Mouse (Mus musculus) thymus, postnatal 14 days (tissue): ENCODE results near the gene Gprin2.
A peak's percentile ranks its signal among the peaks of the same experiment; 100 is the strongest.

ENCODE experiments used
- DNase-seq: peaks from one replicate; pipeline ENCODE4 v3.0.0; 2021

Gprin2 gene

GRCm38 (mm10) chr14:34201231-34202035 lies at the start of gene Gprin2:
Gene Gprin2 (minus strand): TSS chr14:34201653.
- DNase-seq: peak; percentile 35

GRCm38 (mm10) chr14:34240676-34241075 lies 39.2 kb upstream of the Gprin2 start:
- no peak for DNase-seq

DNA sequence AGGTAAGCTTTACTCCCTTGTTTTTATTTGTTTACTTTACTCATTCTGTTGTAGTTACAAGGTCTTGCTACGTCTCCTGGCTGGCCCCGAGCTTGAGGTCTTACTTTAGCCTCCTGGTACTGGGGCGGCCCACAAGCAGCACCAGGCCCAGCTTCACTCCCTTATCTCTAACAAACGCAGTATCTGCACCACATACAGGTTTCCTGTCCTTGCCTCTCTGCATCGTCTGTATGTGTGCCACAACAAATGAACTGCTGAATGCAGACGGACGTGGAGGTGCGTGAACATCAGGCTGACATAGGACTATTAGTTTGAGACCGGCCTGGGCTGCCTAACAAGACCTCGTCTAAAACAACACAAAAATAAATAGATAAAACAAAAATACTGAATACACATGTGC lies 38.8 kb upstream of the Gprin2 start:
- no peak for DNase-seq

DNA sequence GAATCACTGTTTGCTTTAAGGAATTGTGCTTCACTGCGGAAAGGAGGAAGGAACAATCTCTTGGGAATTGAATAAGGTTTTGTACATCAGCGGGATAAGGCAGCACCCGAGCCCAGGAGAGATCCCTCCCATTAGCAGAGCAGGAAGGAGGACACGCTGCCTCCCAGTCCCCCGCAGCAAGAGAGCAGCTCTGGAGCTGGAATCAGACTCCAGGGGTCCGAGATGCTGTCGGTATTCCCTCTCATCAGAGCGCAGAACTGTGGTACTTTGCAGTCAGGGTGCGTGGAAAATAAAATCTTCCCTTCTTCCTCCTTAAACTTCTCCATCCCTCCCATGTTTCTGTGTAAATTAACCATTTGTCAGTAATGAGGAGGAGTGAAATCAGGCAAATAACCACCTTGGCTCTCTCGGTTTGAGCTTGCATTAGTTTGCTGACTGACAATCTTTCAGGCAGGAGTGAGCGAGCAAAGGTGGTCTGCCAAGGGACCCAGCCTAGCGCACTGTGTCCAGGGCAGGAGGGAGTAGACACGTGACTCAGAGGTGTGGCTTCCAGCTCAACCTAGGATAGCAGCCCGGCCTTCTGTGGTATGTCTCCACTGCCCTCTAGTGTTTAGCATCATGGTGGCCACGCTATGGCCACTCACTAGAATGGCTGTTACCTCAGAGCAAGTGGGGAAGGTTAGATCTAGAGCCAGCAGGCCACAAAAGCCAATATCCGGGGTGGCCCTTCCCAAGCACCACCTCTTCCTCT lies 33.4 kb upstream of the Gprin2 start:
- peak; percentile 19 for DNase-seq

GRCm38 (mm10) chr14:34233846-34234245 lies 32.4 kb upstream of the Gprin2 start:
- no peak for DNase-seq

DNA sequence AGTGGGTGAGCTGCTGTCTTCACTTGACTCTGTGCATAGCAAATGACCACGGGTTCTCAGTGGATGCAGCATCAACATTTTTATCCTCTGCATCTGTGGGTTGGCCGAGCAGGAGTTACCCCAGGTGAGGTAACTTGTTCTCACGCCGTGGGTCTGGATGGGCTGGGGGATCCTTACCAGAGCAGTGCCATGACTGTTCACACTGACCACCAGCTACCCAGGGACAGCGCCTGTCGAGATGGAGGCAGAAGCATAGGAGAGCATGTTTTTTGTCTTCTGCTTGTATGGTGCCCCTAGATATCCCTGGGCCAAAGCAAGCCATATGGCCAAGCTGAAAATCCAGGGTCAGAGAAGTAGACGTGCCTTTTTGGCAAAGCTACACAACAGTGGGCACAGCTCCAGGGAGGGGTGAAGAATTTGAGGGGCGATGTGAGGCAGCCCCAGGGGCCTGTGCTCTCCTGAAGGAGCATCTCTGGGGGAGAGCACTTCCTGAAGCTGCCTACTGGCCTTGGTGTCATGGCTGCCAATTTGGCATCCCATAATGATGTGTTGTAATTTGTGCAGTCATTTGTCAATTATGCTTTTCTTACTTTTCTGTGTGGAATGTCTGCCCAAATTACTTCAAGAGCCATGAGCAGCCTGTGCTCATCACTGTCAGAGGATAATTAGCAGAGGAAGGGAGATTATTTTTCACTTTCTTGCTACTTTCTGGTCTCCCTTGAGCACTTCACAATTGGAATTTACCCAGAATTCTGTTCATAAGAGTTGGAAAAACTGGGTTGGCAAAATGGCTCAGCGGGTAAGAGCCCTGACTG lies 31.6 kb upstream of the Gprin2 start:
- DNase-seq: no peak

GRCm38 (mm10) chr14:34232340-34232739 lies 30.9 kb upstream of the Gprin2 start:
- DNase-seq: no peak

DNA sequence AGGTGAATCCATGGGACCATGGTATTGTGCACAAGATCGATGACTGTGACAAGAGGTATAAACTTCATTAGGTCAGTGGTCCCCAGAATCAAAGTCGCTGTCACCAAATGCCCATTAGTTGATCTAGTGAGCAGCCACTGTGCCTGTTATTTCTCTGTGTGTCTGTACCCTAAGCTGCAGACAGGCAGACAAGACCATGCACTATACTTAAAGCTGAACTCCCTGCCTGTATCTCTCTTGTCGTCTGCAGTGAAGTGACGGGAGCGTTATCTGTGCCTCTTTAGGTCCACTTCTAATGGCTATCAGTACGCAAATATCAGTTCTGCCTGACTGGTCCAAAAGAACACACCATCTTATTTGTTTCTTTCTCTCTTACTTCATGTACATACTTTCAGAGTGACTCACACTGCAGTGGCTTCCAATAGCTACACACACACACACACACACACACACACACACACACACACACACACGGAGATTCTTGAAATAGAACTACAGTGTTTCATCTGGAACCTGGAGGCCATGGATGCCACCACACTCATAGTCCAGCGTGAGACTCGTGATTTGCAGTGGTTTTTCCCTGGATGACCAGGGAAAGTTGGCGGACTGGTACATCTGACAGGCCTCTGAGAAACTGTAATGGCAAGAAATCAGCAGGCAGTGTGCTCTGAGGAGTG lies 27.5 kb upstream of the Gprin2 start:
- DNase-seq: no peak

DNA sequence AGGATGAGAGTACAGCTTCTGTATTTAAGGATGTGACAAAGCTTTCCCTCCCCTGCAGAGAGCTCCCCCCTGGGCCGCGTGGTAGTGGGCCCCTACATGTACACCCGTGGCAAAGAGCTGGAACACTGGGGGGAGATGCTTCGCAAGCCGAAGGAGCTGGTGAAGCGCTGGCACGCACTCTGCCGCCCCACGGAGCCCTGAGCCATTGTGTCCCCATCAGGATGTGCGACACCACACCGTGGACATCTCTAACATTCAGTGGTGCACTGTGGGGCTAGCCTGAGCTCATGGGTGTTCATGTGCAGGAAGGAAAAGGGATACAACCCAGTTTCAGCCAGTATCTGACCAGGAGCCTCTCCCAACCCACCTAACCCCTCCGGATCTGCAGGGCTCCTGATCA lies 26.5 kb upstream of the Gprin2 start:
- no peak for DNase-seq

- DNase-seq: no peak
Observed at GRCm38 (mm10) chr14:34226566-34226965, 25.1 kb upstream of the Gprin2 start.

- no peak for DNase-seq
Observed at GRCm38 (mm10) chr14:34225986-34226385, 24.5 kb upstream of the Gprin2 start.

DNA sequence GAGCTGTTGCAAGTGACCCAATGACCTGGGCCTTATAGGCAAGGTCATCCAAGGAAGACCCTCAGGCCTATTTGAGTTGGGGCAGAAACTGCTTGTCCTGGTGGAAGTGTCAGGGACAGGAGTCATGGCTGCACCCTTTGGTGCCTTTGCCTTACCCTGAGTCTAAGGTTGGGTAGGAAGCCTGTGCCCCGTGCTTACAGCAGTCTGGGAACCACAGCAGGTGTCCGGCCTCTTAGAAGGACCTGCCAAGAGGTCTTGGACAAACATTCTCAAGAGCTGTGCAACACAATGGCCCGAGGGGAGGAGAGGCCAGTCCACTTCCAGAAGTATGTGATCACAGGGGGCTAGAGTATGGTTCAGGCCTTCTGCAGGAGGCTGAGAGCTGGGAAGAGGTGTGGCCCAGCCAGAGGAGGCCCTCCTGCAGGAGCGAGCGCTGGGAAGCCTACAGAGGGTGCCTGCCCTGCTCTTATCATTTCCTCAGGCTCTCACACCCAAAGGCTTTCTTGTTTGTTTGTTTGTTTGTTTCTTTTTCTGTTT lies 22.0 kb upstream of the Gprin2 start:
- DNase-seq: no peak

- DNase-seq: no peak
Observed at GRCm38 (mm10) chr14:34221416-34222077, 20.1 kb upstream of the Gprin2 start.

DNA sequence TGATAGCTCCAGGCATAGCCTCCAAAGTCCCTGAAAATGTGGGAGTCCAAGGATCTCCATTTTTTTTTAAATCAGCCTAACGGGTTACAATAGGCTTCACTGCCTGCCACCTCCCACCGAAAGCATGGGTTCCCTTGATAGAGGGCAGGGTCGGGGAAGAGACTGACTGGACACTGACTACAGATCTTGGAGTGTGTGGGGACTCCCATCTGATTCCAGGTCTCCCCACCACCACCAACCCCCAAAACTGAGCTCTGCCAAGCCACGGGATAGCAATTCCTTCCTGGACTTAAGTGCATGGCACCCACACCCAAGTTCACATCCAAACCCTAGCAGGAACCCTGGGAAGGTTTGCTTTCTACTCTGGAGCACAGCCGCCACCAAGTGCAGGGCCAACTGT lies 19.0 kb upstream of the Gprin2 start:
- no peak for DNase-seq

DNA sequence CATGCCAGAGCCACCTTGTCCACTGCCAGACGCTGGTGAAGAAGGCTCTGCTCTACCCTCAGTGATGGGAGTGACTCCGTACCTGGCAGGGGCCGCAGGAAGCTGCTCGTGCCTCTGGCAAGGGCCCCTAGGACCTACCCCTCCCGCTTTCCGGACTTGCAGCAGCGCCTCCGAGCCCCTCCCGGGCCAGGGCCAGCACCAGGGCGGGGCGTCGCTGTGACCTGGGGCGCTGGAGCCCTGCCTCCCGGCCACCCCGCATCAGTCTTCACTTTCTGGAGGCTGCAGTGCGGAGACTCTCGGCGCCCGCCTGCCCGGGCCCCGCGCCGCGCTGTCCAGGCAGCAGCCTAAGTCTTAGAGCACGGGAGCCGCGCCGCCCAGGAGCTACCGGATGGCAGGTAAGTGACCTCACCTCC lies 18.3 kb upstream of the Gprin2 start:
- DNase-seq: no peak

DNA sequence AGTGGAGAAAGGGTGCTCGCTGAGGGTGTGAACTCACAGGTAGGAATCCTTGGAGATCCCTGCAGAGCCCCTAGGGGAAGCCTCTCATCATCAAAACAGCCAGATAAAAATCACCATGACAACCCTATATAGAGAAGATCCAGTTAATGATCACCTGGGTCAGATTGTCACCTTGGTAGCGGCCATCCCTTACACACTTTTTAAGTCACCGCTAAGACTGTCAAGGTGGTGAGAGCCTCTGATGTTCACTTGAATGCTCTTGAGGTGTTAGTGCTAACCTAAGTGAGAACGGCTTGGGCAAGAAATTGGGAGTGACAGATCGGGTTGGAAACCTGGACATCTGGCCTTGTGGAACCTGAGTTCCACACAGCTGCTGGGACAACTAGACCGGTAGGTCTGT lies 17.8 kb upstream of the Gprin2 start, which contains the start of gene Syt15:
Syt15 (plus strand) TSS at position 301 of the 400 bp plus-strand sequence.
- DNase-seq: no peak

- DNase-seq: no peak
Observed at GRCm38 (mm10) chr14:34215451-34216127, 14.1 kb upstream of the Gprin2 start.

GRCm38 (mm10) chr14:34209942-34210341 lies 8.5 kb upstream of the Gprin2 start:
- no peak for DNase-seq

- no peak for DNase-seq
Observed at GRCm38 (mm10) chr14:34209080-34209479, 7.6 kb upstream of the Gprin2 start.

- DNase-seq: peak; percentile 43
Observed at GRCm38 (mm10) chr14:34208651-34209050, 7.2 kb upstream of the Gprin2 start.

- no peak for DNase-seq
Observed at GRCm38 (mm10) chr14:34207996-34208395, 6.5 kb upstream of the Gprin2 start.
